Mouse (Mus musculus) sigmoid colon, adult 10 weeks (tissue): ENCODE measurements around the gene Zfpm1. TPM values are rescaled to one million over a fixed set of nuclear protein-coding genes. Genes with fewer than 3 reads are reported as not detected.

Experiments
- polyA plus RNA-seq: library from polyadenylated mRNA; stranded (reverse); fragments of 350-450 nt; fragmentation: Illumina TruSeq; extraction: RNeasy Lipid Tissue Mini Kit (QIAGEN cat#74804); gene quantifications from one replicate; pipeline ENCODE4 v1.2.3, GENCODE M21; 2014; ENCODE audit warnings: low read depth, low replicate concordance

Gene Zfpm1
- not detected for polyA plus RNA-seq

DNA sequence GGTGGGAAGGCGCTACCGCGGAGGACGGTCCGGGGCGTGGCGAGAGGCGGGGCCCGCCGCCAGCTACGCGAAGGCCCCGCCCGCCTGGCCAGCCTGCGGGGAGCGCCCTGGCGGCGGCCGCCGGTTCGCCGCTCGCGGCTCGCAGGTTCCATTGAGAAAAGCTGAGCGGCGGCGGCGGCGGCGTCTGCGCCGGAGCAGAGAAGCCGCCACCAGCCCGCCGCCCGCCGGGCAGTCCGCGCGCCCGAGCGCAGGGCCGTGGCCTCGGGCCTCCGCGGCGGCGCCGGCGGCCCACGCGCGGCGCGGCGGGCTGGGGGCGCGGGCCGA is at the start of gene Zfpm1:
TSS of gene Zfpm1 (plus strand) at position 107 of the 324 bp plus-strand sequence.

DNA sequence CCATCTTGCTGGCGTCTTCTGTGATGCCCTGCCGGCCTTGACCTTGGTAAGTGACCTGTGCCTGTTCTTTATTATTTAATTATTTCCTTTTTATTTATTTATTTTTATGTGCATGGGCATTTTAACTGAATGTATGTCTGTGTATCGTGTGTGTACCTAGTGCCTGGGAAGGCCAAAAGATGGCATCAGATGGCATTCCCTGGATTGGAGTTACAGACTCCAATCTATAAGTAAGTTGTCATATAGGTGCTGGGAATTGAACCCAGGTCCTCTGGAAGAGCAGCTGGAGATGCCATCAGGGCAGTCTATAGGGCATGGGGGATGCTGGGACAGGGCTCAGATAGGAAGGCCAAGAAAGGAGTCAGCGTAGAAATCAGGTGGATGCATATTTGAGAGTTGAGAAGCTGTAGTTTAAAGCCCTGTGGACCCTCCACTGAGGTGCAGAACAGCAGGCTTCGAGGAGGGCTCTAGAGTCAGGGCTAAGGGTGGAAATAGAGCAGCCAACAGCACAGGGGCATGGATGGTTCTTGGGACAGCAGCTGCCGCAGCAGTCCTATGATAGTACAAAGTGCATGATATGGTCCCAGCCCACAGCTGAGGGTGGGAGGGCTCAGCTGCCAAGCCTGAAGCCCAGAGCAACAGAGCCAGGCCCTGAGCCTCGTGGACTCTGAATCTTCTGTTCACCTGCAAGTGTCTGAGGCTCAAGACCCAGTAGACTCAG is 78.9 kb downstream of the Zfpm1 start, which contains the start of gene Trhr2:
TSS of gene Trhr2 (minus strand) at position 51 of the 721 bp plus-strand sequence.

DNA sequence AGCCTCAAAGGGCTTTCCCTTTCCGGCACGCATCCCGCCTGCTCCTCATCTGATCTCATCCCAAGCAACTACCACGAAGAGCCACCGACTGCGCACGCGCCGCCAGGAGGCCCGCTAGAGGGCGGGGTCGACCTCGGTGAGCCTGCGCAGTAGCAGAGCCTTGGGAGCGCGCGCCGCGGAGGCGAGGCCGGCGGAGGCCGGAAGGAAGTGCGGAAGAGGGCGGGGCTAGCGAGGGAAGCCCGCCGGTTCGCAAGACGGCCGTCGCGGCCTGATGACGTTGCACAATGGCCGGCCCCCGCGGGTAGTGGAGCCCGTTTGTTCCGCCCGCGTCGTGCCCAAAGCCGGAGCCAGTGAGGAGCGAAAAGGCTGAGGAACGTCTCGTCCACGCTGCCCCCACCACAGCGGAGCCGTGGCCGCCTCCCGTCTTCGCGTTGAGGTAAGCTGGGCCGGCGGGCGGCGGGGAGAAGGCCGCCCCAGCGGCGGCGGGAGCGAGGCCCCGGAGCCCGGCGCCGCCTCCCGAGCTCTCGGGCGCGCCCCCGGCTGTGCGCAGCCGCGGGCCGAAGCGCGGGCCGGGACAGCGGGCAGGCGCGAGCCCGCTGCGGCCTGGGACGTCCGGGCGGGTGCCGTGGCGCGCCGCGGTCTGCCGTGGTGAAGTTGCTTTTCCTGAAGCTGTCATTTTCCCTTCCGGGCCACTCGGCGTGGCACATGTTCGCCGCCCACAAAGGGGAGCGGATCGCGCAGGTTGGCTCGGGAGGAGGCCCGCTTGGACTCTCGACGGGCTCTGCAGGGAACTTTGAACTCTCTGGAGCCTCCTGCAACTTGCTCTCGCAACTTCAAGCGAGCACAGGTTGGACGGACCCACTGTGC is 94.7 kb downstream of the Zfpm1 start, which contains the start of gene Zc3h18:
TSS of gene Zc3h18 (plus strand) at position 245 of the 867 bp plus-strand sequence.

Other genes with a start within 250 kb of the Zfpm1 start
- gene Trhr2, start 78.6 kb downstream of the Zfpm1 start, polyA plus RNA-seq, result not detected
- gene Zc3h18, start 94.5 kb downstream of the Zfpm1 start, polyA plus RNA-seq, result 17.9 TPM
- gene Il17c, start 139.9 kb downstream of the Zfpm1 start, polyA plus RNA-seq, result not detected
- not detected for gene Cyba, start 150.8 kb downstream of the Zfpm1 start, polyA plus RNA-seq
- gene Mvd, start 161.3 kb downstream of the Zfpm1 start, polyA plus RNA-seq, result not detected
- not detected for gene Snai3, start 178.6 kb downstream of the Zfpm1 start, polyA plus RNA-seq
- gene Rnf166, start 193.9 kb downstream of the Zfpm1 start, polyA plus RNA-seq, result 12.9 TPM
- gene Ctu2, start 194.0 kb downstream of the Zfpm1 start, polyA plus RNA-seq, result 0.16 TPM